8 mouse cellular contexts compared by ENCODE assay signal in genomic region chr5:107901014-107901615, GRCm38 (mm10). TPM values are rescaled to one million over a fixed set of nuclear protein-coding genes. Genes with fewer than 3 reads are reported as not detected.
DNase-seq lines count a peak whose midpoint lies in the region; ATAC-seq and TF ChIP-seq lines count a peak whose summit lies in the region.

No protein-coding gene starts in this region.

- no peaks in the 10 kb centered on the region for H3K27me3 ChIP-seq in forebrain, postnatal 0 days (ENCODE audit: insufficient read depth, low read length)

- peak; percentile 41 for DNase-seq in embryo, embryonic 10 days (ENCODE audit: low spot score)
- no peak for DNase-seq in embryo, embryonic 9.5 days (ENCODE audit: extremely low spot score)
- peak; percentile 22 for DNase-seq in right cerebral cortex, postnatal 14 days
- no peak for DNase-seq in right cerebral cortex, postnatal 36 days (ENCODE audit: low spot score in 2 of 2)
- no peak for DNase-seq in forebrain, postnatal 0 days
- DNase-seq in adrenal gland, adult 18-20 months (ENCODE audit: low spot score in 2 of 2) = no peak

- no peaks in the 10 kb centered on the region for H3K4me1 ChIP-seq in forebrain, postnatal 0 days (ENCODE audit: insufficient read depth)

- H3K4me2 ChIP-seq in forebrain, postnatal 0 days (ENCODE audit: low read depth) = peak overlapping the region; percentile 69

- no peak for TF ChIP-seq CTCF in forebrain, postnatal 0 days (IDR thresholded peaks at IDR 0.05; ENCODE audit: low read depth)

- WGBS in forebrain, postnatal 0 days = under 1% methylated on average over 23 of the region's 23 CpGs
- WGBS in macrophage (ENCODE audit: missing documents) = under 1% methylated on average over 22 of the region's 23 CpGs

- H3K27ac ChIP-seq in forebrain, postnatal 0 days (ENCODE audit: low read depth, low read length) = peak overlapping the region; percentile 91
- peak overlapping the region; percentile 54 for H3K27ac ChIP-seq in macrophage

- peaks cover 29% of the 10 kb centered on the region for H3K36me3 ChIP-seq in forebrain, postnatal 0 days (ENCODE audit: insufficient read depth)
- H3K36me3 ChIP-seq in macrophage (ENCODE audit: inconsistent target) = peaks cover 27% of the 10 kb centered on the region; the same call in 1 of the 2 replicates

- H3K79me2 ChIP-seq in macrophage (ENCODE audit: inconsistent target) = peaks cover 55% of the 10 kb centered on the region

- H3K9ac ChIP-seq in forebrain, postnatal 0 days = peak overlapping the region; percentile 95

- peak; percentile 53; the same call in 1 of the 2 replicates for ATAC-seq in forebrain, postnatal 0 days
- ATAC-seq in cerebellum, adult (ENCODE audit: insufficient number of reproducible peaks, low FRiP score, low TSS enrichment) = no peak

- peak overlapping the region; percentile 98 for H3K4me3 ChIP-seq in forebrain, postnatal 0 days (ENCODE audit: low read depth, low read length)
- peak overlapping the region; percentile 98 for H3K4me3 ChIP-seq in macrophage (ENCODE audit: inconsistent target)

- H3K9me3 ChIP-seq in forebrain, postnatal 0 days (ENCODE audit: low read length) = no peaks in the 10 kb centered on the region

RNA-seq across cellular contexts. Expression of gene Rpl5, which starts 0.8 kb away (rescaled TPM):
- 195 and 203 TPM in 2 replicates for total RNA-seq in forebrain, postnatal 0 days (2014; rRNA removed)
- 65.7 and 74.2 TPM in 2 replicates for polyA plus RNA-seq in forebrain, postnatal 0 days (2015; fragmentation: Nextera tagmentation; extraction: Ambion mirVana)
- 100 to 1,000 TPM in 22 of 26 experiments, 10 to 100 TPM in 4; 61.3 to 252 (median 196) TPM for total RNA-seq in macrophage (2018; cell fraction: chromatin; rRNA removed)
- total RNA-seq in macrophage (2018; cell fraction: cytosol; rRNA removed) = 100 to 1,000 TPM in 6 of 26 experiments, 10 to 100 TPM in 20; 40.6 to 144 (median 77.4) TPM
- 100 to 1,000 TPM in 20 of 26 experiments, 10 to 100 TPM in 6; 55.5 to 262 (median 129) TPM for total RNA-seq in macrophage (2018; cell fraction: nucleus; rRNA removed)
- 176 to 189 TPM (median 181 TPM) in 3 replicates for polyA plus RNA-seq in macrophage (2018)
- 10 to 100 TPM; 57.0 to 65.2 TPM for total RNA-seq in adrenal gland, adult 18-20 months (2021)

RNA-seq across cellular contexts. Expression of gene Evi5, which starts 26.2 kb away (rescaled TPM):
- 61.9 and 66.9 TPM in 2 replicates for total RNA-seq in forebrain, postnatal 0 days (2014; rRNA removed)
- polyA plus RNA-seq in forebrain, postnatal 0 days (2015; fragmentation: Nextera tagmentation; extraction: Ambion mirVana) = 40.3 and 59.6 TPM in 2 replicates
- total RNA-seq in macrophage (2018; cell fraction: chromatin; rRNA removed) = 100 to 1,000 TPM in 16 of 26 experiments, 10 to 100 TPM in 10; 47.5 to 159 (median 113) TPM
- total RNA-seq in macrophage (2018; cell fraction: cytosol; rRNA removed) = 10 to 100 TPM; 20.1 to 37.4 (median 29.4) TPM
- 100 to 1,000 TPM in 1 of 26 experiments, 10 to 100 TPM in 25; 29.2 to 107 (median 51.8) TPM for total RNA-seq in macrophage (2018; cell fraction: nucleus; rRNA removed)
- 16.3 to 20.2 TPM (median 19.8 TPM) in 3 replicates for polyA plus RNA-seq in macrophage (2018)
- total RNA-seq in adrenal gland, adult 18-20 months (2021) = 10 to 100 TPM; 46.2 to 61.5 TPM

Comparison
In these comparisons a context has a peak if more than half of its experiments do, and no peak if none do; other contexts are left out.
1. DNase-seq: peak in embryo, embryonic 10 days (single experiment) and right cerebral cortex, postnatal 14 days (single experiment); none in embryo, embryonic 9.5 days (single experiment), right cerebral cortex, postnatal 36 days (0 of 2), forebrain, postnatal 0 days (single experiment) and adrenal gland, adult 18-20 months (0 of 2).